Mouse (Mus musculus) urinary bladder, postnatal 14 days (tissue): Measurements from ENCODE around the gene Mmp3.
"Not testable (repeated sequence)": the region's sequence is repeated elsewhere in the genome, so short reads cannot be mapped to it uniquely, and the experiment has no call there.

ENCODE experiments used
- DNase-seq: peaks from one replicate; pipeline ENCODE4 v3.0.0; 2021; ENCODE audit warnings: low spot score

The Mmp3 gene

DNA sequence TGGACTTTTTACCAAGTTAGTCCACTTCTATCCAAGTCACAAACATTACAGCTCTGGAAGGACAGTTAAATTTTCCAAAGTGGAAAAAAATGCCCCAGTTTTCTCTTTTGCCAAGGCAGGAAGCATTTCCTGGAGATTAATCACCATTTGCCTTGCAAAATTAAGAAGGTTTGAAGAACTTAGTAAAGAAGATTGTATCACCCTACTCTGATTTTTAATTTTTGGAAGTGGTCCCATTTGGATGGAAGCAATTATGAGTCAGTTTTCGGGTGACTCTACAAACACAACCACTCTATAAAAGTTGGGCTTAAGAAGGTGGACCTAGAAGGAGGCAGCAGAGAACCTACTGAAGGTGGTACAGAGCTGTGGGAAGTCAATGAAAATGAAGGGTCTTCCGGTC, at the start of gene Mmp3:
Mmp3 (plus strand) TSS at position 301 of the 400 bp plus-strand sequence.
- DNase-seq = no peak

DNA sequence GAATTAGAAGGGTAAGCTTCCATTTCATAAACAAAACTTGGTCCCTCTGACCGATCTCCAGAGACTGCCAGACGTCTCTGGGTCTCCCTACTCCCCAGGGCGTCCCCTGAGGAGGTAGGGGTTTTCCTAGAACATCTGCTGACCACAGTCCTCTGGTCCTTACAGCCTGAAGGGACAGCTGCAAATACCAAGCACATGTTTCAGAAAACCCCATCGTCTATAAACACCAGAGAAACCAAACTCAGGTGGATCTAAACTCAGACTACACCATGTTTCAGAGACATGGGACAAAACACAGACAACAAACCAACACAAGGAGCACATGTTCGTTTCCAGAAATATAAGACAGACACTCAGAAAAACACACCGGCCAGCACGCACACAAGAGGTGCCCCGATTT, 49.1 kb upstream of the Mmp3 start:
- DNase-seq = not testable (repeated sequence)

DNA sequence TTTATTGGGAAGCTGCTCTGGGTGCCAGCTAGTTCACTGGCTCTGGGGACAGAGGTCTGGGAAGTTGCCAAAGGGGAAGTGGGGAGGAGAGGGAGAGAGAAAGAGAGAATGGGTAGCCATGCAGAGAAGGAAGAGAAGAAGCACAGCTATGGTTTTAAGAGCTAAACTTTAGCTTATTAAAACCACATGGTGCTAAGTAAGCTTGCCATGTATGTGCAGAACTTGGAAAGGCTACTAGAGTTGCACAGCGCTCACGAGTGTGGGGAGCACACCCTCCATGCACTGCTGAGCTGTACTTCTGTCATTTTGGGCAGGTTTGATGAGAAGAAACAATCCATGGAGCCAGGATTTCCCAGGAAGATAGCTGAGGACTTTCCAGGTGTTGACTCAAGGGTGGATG, 7.7 kb downstream of the Mmp3 start:
- peak; percentile 3 for DNase-seq

DNA sequence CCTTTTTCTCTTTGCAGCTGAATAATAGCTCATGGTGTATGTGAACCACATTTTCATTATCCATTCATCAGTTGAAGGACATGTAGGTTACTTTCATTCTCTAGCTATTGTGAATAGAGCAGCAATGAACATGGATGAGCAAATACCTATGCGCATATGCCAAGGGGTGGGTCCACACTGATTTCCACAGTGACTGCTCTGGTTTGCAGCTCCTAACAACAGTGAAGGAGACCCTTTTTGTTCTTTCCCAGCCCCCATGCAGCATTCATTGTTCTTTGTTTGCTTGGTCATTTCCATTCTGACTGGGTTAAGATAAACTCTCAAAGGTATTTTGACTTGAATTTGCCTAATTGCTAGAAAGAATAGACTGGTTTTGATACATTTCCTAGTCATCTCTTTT, 24.6 kb downstream of the Mmp3 start:
- DNase-seq = no peak

DNA sequence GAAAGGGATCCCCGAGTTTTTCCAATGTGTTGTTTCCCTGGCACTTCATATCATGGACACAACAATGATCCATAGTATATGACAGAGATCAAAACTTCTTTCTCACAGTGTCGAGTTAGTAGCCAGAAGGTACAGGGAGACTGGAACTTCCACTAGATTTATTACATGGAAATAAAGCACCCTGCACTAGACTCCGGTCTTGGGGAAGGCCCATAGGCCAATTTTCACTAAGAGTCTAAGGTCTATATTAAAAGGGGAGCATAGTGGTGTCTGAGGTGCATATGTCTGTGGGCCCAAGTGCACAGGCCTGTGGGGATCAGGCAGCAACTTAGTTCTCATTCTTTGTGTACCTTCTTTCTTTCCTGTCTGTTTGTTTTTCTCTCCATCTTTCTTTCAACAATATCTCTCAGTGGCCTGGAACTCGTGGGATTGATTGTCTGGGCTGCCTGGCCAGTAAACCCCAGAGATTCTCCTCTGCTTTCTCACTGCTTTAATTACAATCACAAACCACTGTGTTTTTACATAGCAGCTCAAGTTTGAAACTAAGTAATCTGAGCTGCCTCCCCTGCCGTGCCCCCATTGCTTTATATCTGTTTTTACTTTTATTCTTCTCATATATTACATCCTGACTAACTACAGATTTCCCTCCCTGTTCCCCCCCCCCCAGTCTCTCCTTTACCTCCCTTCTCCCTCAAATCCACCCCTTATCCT, 38.2 kb downstream of the Mmp3 start:
- DNase-seq = no peak

DNA sequence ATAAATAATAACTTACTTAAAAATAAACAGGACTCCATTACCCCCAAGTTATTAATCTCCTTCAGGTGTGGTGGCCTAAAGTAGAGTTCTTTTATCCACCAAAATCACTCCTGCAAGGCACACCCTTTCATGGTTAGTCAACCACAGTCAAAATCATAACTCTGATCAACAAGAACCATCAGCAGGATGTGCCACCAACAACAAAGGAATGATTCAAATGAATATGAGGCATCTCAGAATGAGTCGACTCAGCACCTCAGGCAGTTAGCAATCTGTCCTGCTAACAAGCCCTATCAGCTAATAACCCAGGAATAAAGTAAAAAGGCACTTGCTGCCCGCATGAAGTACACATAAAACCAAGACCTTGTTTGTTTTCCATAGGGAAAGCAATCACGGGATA, 55.5 kb downstream of the Mmp3 start:
- DNase-seq = no peak

DNA sequence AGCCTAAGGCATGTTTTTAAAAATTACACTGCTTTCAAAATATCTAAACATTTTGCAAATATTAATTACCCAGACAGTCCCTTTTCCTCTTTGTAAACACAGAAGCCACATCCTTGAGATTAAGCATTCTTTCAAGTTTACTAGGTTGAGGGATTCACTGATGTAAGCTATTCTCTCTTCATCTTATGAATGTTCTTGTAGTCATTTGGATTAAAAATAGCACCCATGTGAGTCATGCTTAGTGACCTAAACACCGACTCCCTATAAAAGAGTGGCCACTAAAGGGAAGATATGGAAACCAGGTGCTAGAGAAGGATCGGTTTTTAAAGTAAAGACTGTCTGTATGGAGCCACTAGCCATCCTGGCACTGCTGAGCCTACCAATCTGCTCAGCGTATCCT, 56.4 kb downstream of the Mmp3 start, which contains the start of gene Mmp10:
Mmp10 (plus strand) TSS at position 302 of the 400 bp plus-strand sequence.
- DNase-seq = no peak
